Mouse (Mus musculus) stomach, embryonic 15.5 days (tissue): ENCODE results near the gene Dhx35. TPM values are rescaled to one million over a fixed set of nuclear protein-coding genes. Genes with fewer than 3 reads are reported as not detected.

Source experiments
- ATAC-seq: fragments of 200-750 bp; cut with Nextera tagmentation; 2 replicates; pipeline ENCODE4 v1.8.0; 2017; ENCODE audit warnings: low read depth, moderate number of reproducible peaks, moderate TSS enrichment; ENCODE audit not compliant: insufficient read depth, low FRiP score
- H3K27ac ChIP-seq: fragments of 300-500 bp; sonication (generic); 2 replicates; pipeline ENCODE4 v1.5.1; 2015; ENCODE audit warnings: mild to moderate bottlenecking, inconsistent platforms
- H3K27me3 ChIP-seq: fragments of 300-500 bp; sonication (generic); replicated peaks from 2 replicates; pipeline ENCODE4 v1.6.1; 2015; ENCODE audit warnings: inconsistent platforms
- H3K36me3 ChIP-seq: fragments of 300-500 bp; sonication (generic); 2 replicates; pipeline ENCODE4 v1.6.1; 2015; ENCODE audit warnings: inconsistent platforms
- H3K4me1 ChIP-seq: fragments of 300-500 bp; sonication (generic); 2 replicates; pipeline ENCODE4 v1.6.1; 2015; ENCODE audit warnings: inconsistent platforms
- H3K4me2 ChIP-seq: fragments of 300-500 bp; sonication (generic); 2 replicates; pipeline ENCODE4 v1.6.1; 2015; ENCODE audit warnings: mild to moderate bottlenecking, inconsistent platforms
- H3K4me3 ChIP-seq: fragments of 300-500 bp; sonication (generic); replicated peaks from 2 replicates; pipeline ENCODE4 v1.5.1; 2015; ENCODE audit warnings: inconsistent platforms
- H3K9ac ChIP-seq: fragments of 300-500 bp; sonication (generic); 2 replicates; pipeline ENCODE4 v1.6.1; 2015; ENCODE audit warnings: inconsistent platforms
- H3K9me3 ChIP-seq: fragments of 300-500 bp; sonication (generic); 2 replicates; pipeline ENCODE4 v1.6.1; 2016; ENCODE audit warnings: inconsistent platforms
- WGBS: fragments of 180-500 bp; shearing (Covaris S2); methylation state at CpG from one replicate; pipeline ENCODE4 v1.1.7; 2015; 5-methylcytosine and 5-hydroxymethylcytosine counted together
- polyA plus RNA-seq: library from polyadenylated mRNA; unstranded; fragments of >200 nt; fragmentation: Nextera tagmentation; extraction: Ambion mirVana; gene quantifications from 2 replicates; pipeline ENCODE4 v1.2.1, GENCODE M21; 2015

Dhx35 gene
- polyA plus RNA-seq, 1 experiment from 2014 or later, result 11.7 TPM

DNA sequence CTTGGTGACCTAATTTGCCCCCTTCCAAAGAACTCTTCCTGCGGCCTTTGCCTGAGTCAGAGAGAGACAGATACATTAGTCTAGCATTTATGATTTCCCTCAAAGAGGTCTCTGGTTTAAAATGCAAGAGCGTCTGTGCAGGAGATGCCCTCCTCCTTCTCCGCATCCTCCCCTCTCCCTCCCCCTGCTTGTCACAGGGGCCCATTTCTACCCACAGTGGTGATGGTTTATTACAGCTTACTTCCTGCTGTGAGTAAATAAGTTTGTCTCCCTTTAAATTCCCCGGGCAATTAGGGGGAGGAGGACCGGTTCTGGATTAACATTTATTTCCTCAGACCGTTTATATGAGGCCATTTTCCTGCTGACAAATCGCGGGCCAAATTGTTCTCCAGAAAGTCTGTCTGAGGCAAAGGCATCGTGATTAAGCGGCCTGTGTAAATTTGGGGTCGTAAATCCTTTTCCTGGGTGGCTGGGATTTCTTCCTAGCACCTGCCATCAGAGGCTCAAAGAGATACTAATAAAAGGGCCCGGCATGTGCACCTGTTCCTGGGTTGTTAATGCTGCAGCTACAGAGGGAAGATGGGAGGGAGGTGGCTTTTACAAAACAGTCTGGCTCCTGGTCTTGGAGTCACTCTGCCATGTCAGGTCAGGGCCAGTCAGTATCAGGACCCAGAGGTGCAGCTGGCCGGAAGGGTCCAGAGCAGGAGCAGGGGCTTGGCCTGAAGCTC, 104.0 kb downstream of the Dhx35 start:
- H3K9ac ChIP-seq, result no peak overlapping the region
- H3K9me3 ChIP-seq, result no peaks in the 10 kb centered on the region
- no peak for ATAC-seq
- H3K4me3 ChIP-seq, result no peak overlapping the region
- H3K27me3 ChIP-seq, result no peaks in the 10 kb centered on the region
- no peaks in the 10 kb centered on the region for H3K36me3 ChIP-seq
- WGBS, result 30% methylated on average over 13 of the region's 13 CpGs
- H3K27ac ChIP-seq, result no peak overlapping the region
- H3K4me1 ChIP-seq, result no peaks in the 10 kb centered on the region
- no peak overlapping the region for H3K4me2 ChIP-seq

Other genes starting within 250 kb of the Dhx35 start
- gene Slc32a1, start 184.0 kb upstream of the Dhx35 start, polyA plus RNA-seq, result not detected in 2 replicates
- 8.7 and 9.7 TPM in 2 replicates for gene Actr5, start 169.9 kb upstream of the Dhx35 start, polyA plus RNA-seq
- gene Ppp1r16b, start 129.4 kb upstream of the Dhx35 start, polyA plus RNA-seq, result 3.8 and 4.2 TPM in 2 replicates
- gene Fam83d, start 26.7 kb upstream of the Dhx35 start, polyA plus RNA-seq, result 45.2 and 47.0 TPM in 2 replicates